Mouse (Mus musculus): Measurements from ENCODE around the gene Gna15. TPM values are rescaled to one million over a fixed set of nuclear protein-coding genes. Genes with fewer than 3 reads are reported as not detected.

Gna15 gene
- 1 to 10 TPM; 1.7 to 2.6 TPM for total RNA-seq (2021)
- long read RNA-seq, experiment 1, partial matches to known transcripts = 0 of 7 reads
- long read RNA-seq, experiment 1, other reads (novel, unspliced or antisense) = 5 of 7 reads
- long read RNA-seq, experiment 2, partial matches to known transcripts = 0 of 6 reads
- long read RNA-seq, experiment 2, other reads (novel, unspliced or antisense) = 2 of 6 reads

DNA sequence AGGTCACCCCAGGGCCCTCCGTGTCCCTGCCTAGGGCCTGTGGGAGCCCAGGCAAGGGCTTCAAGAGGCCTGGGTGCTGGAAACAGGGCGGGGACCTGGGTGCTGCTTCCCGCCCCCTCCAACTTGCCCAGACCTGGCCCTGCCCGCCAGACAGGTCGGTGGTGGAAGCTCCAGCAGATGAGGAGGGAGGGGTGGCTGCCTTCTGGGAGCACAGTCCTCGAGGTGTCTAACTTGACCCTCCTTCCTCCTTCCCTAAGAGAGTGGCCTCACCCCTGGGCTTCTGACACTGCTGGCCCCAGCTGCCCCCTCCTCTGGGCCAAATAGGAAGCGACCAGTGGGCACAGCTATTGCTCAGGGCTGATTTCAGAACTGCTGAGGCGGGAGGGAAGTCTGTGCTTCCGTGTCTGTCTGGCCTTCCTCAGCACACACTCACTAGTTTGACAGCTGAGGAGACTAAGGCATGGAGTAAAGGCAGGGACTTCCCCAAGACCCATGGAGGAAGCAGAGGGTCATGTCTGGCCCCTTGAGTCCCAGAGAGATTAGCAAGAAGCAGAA, at the start of gene Gna15:
Gna15 (minus strand) TSS at position 175 of the 555 bp plus-strand sequence.
- no peak for DNase-seq (ENCODE audit: low spot score in 2 of 2)

DNA sequence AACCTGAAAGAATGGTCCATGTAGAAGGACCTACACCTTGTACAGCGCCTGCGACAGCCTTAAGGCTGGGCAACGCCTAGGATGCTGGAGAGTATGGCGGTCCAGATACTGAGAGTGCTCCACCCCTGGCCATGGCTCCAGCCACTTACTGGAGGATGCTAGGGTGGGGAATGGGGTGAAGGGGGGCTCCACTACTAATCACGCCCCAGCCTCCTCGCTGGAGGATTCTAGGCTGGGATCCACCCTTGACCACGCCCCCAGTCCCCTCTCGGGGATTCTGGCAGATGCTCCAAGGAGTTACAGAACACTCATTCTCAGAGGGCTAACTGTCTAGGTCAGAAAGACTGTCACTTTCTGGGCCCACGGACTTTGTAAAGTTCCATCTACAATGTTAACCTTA, 49.0 kb upstream of the Gna15 start:
- DNase-seq (ENCODE audit: low spot score in 2 of 2) = no peak

DNA sequence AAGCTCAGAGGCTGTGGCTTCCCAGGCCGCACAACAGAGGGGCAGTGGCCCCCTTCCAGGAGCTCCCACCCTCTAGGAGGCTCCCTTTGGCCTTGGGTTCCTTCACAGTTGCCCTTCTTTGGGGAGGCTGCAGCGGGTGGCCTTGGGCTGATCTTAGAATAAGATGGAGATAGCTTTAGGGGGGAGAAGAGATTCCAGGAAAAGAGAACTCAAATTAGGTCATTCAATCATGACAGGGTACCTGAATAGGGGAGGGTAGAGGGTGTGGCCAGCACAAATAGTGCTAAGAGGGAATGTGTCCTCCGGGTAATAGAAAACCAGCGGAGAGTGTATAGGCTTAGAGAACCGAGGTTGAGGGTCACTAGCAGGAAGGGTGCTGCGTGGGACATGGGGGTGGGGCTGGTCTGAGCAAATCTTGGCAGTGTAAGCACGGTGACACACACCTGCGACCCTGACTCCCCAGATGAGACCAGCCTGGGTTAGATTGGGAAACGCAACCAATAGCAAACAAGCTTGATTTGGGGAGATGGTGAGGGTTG, 48.2 kb upstream of the Gna15 start:
- DNase-seq (ENCODE audit: low spot score in 2 of 2) = no peak

DNA sequence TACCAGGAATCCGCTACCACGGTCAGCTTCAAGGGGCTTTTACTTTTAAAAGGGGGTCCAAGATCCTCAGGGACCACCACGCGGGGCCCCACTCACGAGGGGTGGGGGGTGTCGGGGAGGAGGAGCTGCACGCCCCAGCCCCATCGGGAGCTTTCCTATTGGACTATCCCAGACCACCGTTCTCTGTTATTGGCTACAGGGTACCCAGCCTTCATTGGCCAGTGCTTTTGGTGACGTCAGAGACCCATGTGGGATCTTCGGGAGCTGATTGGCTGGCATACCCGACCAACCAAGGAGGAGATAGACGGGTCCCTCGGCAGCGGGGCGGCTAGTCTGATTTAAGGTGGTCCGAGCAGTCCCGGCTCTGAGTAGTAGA, 47.5 kb upstream of the Gna15 start:
- peak; percentile 92 to 94 for DNase-seq (ENCODE audit: low spot score in 2 of 2)

DNA sequence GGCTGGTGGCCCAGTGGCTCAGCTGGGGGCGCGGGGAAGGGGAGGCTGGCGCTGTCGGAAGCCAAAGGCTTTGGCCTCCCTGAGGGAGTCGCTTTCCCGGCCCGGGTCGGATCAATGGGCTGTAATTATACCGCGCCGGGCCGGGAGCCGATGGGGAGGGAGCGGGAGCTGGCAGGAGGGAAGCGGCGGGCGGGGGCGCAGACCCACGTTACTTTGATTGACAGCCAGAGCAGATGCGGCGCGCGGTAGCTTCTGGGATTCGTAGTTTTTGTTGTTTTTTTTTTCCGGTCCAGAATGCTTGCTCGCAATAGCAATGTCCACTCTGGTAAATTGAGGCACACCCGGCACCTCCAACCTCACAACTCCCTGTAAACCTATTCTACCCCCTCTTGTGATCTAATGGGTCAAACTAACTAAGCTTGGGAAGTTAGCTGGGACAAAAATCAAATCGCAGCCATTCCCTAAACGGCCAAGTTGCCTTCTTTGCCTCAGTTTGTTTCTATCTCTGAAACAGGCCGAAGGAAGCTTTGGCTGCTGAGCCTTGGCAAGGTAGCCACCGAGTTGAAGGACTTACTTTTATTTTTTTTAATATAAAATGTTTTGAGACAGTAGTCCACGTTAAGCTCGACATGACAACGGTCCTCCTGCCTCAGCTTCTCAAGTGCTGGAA, 46.9 kb upstream of the Gna15 start:
- DNase-seq (ENCODE audit: low spot score in 2 of 2) = peak; percentile 89 to 91

DNA sequence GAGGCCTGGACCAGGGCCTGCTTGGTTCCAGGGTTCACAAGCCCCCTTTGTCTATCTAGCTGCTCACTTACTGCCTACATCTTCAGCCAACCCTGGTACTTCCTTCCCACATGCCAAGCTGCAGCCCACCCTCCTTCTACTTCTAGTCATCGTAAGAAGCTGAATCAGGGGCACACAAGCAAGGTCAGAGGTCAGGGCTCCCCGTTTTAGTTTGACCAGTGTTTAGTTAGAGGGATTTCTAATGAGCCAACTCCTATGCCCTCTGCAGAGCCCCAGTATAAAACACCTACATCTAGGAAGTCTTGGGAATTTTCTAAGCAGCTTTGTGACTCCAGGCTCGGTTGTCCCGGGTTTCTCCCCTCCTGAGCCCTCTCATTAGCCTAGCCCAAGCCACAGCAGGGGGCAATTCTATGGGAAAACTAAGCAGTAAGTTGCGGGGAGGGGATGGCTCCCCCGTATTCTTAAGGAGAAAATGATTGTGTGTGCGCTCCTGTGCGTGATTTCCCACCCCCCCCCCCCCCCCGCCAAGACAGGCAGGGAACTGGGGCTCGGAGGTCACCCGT, 46.3 kb upstream of the Gna15 start:
- no peak for DNase-seq (ENCODE audit: low spot score in 2 of 2)

DNA sequence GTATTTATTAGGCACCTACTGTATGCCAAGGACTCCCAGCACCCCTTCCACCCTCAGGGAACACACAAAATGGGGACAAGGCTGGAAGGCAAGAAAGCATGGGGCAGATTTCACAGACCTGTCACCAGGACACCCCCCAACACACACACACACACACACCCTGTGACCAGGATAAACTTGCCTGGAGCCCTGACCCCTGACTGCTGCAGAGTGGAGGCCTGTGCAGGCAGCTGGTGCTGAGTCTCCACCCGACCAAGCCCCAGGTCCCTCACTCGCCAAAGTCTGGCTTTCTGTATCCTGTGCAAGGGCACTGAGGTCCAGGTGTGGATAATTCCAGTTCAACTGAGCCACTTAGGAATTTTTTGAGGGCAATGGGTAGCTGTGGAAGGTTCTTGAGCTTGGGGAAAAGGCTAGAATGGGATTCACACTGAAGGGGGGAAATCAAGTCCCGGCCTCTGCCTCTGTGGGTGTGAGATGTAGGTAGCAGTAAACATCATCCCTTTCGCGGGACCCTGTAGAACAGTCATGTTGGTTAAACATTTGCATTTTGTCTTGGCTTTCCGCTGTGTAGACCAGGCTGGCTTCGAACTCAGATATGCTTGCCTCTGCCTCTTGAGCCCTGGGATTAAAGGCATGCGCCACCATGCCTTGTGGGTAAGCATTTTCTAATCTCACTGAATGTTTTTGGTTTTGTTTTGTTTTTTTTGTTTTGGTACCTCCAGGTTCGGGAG, 45.6 kb upstream of the Gna15 start:
- DNase-seq (ENCODE audit: low spot score in 2 of 2) = no peak

DNA sequence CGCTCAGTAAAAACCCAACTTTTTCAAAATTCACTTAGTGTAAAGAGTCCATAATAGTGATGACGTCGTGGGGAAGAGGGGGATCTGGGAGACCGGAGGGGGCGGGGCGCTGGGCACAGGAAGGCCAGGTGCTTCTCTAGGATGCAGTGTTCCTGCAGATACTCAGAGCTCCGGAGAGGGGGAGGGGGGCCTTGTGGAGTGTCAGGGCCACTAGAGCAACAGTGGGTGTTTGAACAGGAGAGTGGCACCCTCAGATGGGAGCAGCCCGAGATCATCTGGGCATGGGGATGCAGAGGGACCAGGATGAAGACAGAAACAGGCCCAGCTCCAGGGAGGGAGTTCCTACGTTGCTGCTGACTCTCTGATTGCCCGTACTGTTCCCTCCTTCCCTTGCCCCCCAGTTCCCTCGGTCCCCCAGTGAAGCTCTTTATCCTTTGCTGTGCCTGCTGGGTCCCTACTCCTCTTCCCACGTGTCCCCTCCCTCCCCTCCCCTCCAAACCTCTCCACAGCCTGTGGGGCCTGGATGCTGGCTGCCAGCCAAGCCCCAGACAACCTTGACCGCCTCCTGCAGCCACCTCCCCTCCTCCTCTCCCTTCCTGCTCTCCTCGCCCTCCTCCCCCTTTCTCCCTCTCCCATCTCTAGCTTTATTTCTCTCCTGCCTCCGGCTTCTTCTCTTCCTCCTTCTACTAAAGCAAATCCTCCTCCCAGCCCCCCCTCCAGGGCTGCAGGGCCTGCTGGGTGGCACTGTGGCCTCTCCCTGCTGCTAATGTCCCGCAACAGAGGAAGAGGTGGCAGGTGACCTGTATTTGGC, 44.6 kb upstream of the Gna15 start:
- peak; percentile 56 to 64 for DNase-seq (ENCODE audit: low spot score in 2 of 2)

DNA sequence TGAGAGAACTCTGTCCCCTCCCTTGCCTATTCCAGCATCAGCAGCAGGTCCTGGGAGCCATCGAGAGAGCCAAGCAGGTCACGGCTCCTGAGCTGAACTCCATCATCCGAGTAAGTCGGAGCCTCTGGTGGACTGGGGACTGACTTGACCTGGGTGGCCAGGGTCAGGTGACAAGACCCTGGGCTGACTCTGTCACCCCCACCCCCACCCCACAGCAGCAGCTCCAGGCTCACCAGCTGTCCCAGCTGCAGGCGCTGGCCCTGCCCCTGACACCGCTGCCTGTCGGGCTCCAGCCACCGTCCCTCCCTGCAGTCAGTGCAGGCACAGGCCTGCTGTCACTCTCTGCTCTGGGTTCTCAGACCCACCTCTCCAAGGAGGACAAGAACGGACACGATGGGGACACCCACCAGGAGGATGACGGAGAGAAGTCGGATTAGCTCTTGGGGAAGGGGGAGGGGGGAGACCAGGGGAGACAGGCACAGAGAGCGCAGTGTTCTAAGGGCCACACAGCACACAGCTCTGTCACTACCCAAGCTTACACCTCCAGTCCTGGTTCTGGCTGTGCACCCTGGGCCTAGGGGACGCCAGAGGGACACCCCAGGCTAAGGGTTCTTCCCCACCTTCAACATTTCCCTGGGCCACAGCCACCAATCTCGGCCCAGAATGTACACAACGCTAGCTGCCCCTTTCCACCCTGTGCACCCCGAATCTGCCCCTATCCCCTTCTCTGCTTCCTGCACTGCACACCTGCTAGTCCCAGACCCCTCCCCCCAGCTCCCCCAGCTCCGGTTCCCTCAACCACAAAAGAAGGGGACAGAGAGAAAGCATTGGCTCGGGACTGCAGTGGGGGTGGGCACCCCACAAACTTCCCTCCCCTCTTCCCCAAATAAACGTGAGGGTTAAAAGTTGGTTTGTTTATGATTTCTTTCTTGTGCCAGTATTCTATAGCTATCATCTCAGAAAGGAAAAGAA, 41.5 kb upstream of the Gna15 start:
- DNase-seq (ENCODE audit: low spot score in 2 of 2) = no peak

DNA sequence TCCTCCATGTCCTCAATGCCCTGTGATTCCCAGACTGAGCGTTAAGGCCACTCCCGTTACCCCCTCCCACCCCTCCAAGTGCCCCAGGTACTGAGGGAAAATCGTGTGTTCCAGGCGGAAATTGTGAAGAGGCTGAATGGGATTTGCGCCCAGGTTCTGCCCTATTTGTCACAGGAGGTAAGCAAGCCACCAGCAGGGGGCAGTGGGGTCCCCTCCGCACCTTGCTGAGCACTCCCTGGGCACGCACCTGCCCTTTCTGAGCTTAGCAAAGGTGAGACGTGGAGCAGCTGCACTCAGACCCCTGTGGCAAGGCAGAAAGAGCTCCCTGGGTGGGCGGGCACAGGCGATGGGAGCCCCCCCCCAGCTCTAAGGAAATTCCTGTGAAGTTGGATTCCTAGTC, 40.7 kb upstream of the Gna15 start:
- DNase-seq (ENCODE audit: low spot score in 2 of 2) = peak in 1 of 2 experiments; percentile 60

DNA sequence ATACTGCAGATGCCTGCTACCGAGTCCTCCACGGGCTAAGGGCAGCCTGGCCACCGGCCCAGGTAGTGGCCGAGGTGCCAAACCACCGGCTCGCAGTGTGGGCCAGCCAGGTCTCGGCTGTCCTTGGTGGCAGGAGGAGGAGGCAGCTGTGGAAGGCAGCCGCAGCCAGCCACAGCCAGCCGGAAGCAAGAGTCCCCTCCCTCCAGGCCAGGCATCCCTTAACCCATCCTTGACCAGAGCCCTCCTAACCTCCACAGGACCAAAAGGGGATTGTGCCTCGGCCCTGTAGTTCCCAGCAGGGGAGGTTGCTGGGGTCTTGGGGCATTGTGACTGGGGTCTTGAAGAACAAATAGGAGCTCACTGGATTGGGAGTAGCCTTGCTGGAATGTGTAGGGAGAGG, 40.2 kb upstream of the Gna15 start:
- peak; percentile 52 to 56 for DNase-seq (ENCODE audit: low spot score in 2 of 2)

DNA sequence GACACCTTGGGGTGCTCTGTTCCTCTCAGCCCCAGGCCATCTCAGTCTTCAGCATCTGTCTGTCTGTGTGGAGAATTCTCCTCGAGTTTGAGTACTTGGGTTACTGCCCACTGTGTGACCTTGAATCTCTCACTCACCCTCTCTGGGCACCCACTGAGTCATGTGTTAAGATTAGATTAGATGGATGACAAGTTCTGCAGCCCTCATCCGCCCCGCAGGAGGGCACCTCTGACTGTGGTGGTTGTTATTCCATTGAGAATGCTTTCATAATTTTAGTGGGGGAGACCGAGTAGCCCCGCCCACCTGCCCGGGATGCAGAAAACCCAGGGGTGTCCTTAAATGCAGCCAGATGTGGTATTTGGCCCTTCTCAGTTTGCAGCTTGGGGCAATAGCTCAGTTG, 39.5 kb upstream of the Gna15 start:
- peak; percentile 51 to 66 for DNase-seq (ENCODE audit: low spot score in 2 of 2)

DNA sequence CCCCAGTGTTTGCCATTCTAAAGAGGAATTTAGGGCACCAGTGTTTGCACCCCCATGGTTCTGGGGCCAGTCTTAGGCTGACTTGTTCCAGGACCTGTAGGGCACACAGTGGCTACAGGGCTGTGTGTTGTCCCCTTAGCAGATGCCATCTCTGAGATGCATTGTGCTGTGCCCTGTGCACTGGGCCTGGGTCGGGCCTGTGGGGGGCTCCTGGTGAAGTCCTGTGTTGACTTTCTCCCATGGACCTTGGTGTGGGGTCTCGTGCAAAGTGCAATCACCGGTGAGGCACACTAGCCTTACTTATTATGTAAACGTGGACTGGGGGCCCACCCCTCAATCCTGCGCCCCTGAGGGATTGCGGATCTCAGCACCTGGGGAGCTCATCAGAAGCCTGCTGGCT, 38.4 kb upstream of the Gna15 start:
- DNase-seq (ENCODE audit: low spot score in 2 of 2) = no peak

DNA sequence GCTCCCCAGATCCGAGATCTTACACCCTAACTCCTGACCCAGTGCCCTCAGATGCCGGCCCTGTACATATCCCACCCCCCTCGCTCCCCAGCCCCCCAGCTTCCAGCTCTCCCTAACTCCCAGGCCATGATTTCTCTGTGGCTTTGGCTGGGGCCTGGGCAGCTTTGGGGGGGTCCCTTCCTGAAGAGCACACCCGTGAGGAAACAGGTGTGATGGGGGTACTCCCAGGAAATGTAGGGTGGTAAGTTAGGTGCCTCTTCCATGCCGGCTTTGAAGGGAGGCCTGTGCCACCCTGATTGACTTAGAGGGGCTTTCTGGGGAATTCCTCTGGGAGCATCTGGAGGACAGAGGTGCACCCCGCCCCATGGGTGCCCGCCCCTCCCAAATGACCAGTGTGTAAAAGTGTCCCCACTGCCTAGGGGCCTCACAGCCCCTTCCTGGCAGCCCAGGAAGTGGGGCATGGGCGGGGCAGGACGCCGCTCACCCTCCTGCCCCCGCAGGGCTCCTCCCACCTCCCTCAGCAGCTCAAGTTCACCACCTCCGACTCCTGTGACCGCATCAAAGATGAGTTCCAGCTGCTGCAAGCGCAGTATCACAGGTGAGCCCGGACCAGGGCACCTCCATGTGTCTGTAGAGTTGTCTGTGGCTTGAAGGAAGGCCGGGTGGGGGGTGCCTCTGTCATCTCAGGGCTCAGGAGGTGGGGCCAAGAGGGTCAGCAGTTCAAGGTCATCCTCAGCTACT, 36.9 kb upstream of the Gna15 start:
- DNase-seq (ENCODE audit: low spot score in 2 of 2) = peak; percentile 56 to 62

DNA sequence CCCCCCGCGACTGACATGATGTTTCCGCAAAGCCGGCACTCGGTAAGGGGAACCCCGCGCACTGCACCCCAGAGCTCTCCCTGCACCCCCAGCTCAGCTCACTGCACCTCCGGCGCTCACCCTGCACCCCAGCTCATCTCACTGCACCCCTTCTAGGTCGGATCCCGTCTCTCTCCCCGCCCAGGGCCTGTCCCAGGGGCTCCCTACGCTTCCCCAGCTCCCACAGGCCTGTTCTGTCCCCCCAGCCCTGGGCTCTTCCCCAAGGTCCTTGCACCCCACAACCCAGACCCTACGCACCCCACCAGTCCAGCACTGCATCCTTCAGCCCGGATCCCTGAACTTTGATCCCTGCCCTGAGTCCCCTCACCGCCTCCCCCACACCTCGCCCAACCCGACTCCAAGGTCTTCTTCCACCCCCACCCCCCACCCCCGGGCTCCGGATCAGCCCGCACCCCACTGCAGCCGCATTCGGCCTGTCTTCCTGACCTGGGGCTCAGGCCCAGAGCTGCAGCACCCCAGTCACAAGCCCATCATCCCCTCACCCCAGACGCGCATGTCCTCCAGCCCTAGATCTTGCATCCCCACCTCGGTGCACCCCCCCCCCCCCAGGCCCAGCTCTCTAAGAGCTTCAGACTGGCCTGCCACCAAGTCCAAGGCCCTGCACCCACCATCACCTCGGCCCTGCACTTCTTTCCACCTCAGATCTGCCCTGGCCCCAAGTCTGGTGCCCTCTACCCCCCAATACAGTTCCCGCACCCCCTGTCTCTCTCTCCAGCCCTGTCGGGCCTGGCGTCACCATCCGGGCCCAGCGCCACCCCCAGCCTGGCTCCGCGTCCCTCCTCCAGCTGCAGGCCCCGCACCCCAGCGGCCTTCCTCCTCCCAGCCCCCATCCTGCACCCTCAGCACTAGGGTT, 35.9 kb upstream of the Gna15 start:
- peak; percentile 69 to 75 for DNase-seq (ENCODE audit: low spot score in 2 of 2)

DNA sequence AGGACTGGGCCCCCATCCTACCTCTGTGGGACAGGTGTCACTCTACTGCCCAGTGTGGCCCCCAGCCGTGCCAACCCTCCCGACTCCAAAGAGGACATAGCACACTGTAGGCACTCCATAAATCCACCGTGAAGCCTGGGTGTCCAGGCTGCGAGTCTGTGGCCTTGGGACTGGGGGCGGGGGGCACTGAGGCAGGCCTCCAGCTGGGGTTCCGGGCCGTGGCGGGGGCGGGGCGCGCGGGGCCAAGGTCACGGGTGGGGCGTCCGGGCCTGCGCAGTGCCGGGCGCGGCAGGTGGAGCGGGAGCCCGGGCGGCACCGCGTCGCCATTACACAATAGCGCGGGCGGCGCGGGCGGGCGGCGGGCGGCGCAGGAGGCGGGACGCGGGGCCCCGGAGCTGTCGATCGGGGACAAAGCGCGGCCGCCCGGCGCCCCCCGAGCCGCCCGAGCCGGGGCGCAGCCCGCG, 35.2 kb upstream of the Gna15 start, which contains the start of gene Aes:
Aes (plus strand) TSS at position 326 of the 464 bp plus-strand sequence.
- DNase-seq (ENCODE audit: low spot score in 2 of 2) = peak; percentile 94 to 95

DNA sequence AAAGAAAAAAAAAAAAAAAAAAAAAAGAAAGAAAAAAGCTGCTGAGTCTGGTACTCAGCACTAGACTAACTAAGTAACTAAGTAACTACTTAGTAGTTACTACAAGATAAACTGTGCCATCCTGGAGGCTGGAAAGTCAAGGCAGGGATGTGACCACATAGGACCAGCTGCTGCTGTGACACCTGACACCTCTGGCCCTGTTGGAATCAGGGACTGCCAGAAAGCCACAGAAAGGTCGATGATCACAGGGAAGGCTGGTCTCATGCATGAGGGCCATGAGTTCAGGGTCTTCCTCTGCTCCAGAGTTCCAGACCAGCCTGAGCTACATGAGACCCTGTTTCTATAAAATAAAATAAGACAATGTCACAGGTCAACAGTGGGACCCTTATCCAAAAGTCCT, 33.5 kb upstream of the Gna15 start:
- no peak for DNase-seq (ENCODE audit: low spot score in 2 of 2)
